Mouse (Mus musculus) cortical plate, adult 2 months (tissue): ENCODE results near the gene Psme1.

ENCODE experiments used
- CTCF ChIP-seq: fragments of 200-500 bp; IDR thresholded peaks from 2 replicates; pipeline ENCODE4 v1.5.1; 2011; ENCODE audit warnings: mild to moderate bottlenecking, control low read depth, low read length; ENCODE audit not compliant: insufficient read depth; ENCODE audit errors: extremely low read depth
- POLR2A ChIP-seq: fragments of 200-500 bp; IDR thresholded peaks from 2 replicates; pipeline ENCODE4 v1.6.1; 2011; ENCODE audit warnings: mild to moderate bottlenecking, low read length, control low read depth; ENCODE audit not compliant: insufficient read depth; ENCODE audit errors: extremely low read depth

DNA sequence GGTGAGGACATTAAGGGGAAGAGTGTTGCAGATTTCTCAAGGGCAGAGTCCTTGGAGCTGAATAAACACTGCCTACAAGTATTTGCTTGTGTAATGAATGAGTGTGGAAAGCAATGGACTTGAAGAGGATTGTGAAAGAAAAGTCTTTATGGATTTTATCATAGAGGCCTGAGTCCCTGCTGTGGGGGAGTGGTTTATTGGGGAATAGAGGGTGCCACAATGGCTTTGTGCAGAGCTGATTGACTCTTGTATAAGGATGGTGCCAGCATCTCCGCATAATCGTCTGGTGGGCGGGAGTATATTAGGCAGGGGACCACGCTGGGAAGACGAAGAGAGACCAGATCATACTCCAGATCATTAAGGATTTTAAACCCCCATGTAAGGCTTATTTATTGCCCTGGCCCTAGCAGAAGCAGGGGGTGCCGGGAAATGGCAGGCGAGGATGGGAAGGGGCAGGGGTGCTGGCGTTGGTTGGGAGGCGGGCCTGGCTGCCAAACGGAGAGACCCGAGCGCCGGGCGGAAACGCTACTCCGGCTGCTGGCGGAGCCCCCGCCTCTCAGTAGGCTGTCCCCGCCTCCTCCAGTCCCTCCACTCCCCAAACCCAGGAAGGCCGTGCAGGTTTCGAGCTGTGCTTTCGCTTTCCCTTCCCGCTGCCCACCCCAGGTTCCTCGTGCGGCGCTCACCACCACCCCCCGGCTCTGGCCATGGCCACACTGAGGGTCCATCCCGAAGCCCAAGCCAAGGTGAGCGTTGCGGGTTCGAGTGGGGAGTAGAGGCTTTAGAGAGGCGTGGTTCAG is at the start of gene Psme1:
- no peak for TF ChIP-seq CTCF
- 0 out of 2 replicates have a peak, but pooled peaks have one; percentile 14 for TF ChIP-seq POLR2A
